Mouse (Mus musculus) neural tube, embryonic 15.5 days (tissue): ENCODE measurements around the gene Nepro. TPM values are rescaled to one million over a fixed set of nuclear protein-coding genes. Genes with fewer than 3 reads are reported as not detected.

Source experiments
- ATAC-seq: fragments of 200-750 bp; cut with Nextera tagmentation; 2 replicates; pipeline ENCODE4 v1.8.0; 2017; ENCODE audit warnings: mild to moderate bottlenecking, moderate TSS enrichment, moderate library complexity; ENCODE audit not compliant: low FRiP score
- H3K27ac ChIP-seq: fragments of 300-500 bp; sonication (generic); replicated peaks from 2 replicates; pipeline ENCODE4 v1.5.1; 2015; ENCODE audit warnings: mild to moderate bottlenecking, inconsistent platforms
- H3K27me3 ChIP-seq: fragments of 300-500 bp; sonication (generic); replicated peaks from 2 replicates; pipeline ENCODE4 v1.6.1; 2015; ENCODE audit warnings: inconsistent platforms
- H3K36me3 ChIP-seq: fragments of 300-500 bp; sonication (generic); 2 replicates; pipeline ENCODE4 v1.6.1; 2015; ENCODE audit warnings: inconsistent platforms
- H3K4me1 ChIP-seq: fragments of 300-500 bp; sonication (generic); 2 replicates; pipeline ENCODE4 v1.6.1; 2015; ENCODE audit warnings: inconsistent platforms
- H3K4me2 ChIP-seq: fragments of 300-500 bp; sonication (generic); 2 replicates; pipeline ENCODE4 v1.6.1; 2015; ENCODE audit warnings: inconsistent platforms, mild to moderate bottlenecking, moderate library complexity
- H3K4me3 ChIP-seq: fragments of 300-500 bp; sonication (generic); replicated peaks from 2 replicates; pipeline ENCODE4 v1.5.1; 2015; ENCODE audit warnings: mild to moderate bottlenecking, inconsistent platforms
- H3K9ac ChIP-seq: fragments of 300-500 bp; sonication (generic); replicated peaks from 2 replicates; pipeline ENCODE4 v1.6.1; 2015; ENCODE audit warnings: mild to moderate bottlenecking, inconsistent platforms
- H3K9me3 ChIP-seq: fragments of 300-500 bp; sonication (generic); replicated peaks from 2 replicates; pipeline ENCODE4 v1.6.1; 2016; ENCODE audit warnings: inconsistent platforms
- WGBS: fragments of 180-500 bp; shearing (Covaris S2); methylation state at CpG from one replicate; pipeline ENCODE4 v1.1.7; 2015; ENCODE audit warnings: mixed read lengths; 5-methylcytosine and 5-hydroxymethylcytosine counted together
- polyA plus RNA-seq: library from polyadenylated mRNA; unstranded; fragments of >200 nt; fragmentation: Nextera tagmentation; extraction: Ambion mirVana; gene quantifications from 2 replicates; pipeline ENCODE4 v1.2.1, GENCODE M21; 2015

Gene Nepro
- polyA plus RNA-seq, 1 experiment from 2014 or later: 3.4 TPM

DNA sequence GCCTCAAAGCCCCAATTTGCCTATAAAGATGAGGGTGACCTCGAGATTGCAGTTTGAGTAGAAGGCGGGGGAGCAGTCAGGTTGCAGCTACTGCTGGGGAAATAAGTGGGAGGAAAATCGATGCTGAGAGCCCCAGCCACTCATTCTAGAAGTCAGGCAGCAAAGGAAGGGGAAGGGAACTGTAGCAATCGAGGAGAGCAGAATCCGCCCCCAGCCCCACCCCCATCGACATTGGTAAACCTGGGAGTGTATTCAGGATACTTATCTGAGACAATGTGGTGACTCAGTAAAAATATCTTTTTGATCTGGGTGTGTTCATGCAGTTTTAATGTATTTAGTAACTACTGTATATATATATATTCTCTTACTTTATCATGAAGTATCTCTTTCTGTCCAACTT lies 48.5 kb downstream of the Nepro start:
- no peak overlapping the region for H3K27ac ChIP-seq
- no peaks in the 10 kb centered on the region for H3K9me3 ChIP-seq
- 79% methylated on average over 6 of the region's 6 CpGs for WGBS
- no peak overlapping the region for H3K4me3 ChIP-seq
- H3K4me1 ChIP-seq: no peaks in the 10 kb centered on the region
- H3K9ac ChIP-seq: no peak overlapping the region
- no peak overlapping the region for H3K4me2 ChIP-seq
- H3K27me3 ChIP-seq: no peaks in the 10 kb centered on the region
- ATAC-seq: no peak
- no peaks in the 10 kb centered on the region for H3K36me3 ChIP-seq

DNA sequence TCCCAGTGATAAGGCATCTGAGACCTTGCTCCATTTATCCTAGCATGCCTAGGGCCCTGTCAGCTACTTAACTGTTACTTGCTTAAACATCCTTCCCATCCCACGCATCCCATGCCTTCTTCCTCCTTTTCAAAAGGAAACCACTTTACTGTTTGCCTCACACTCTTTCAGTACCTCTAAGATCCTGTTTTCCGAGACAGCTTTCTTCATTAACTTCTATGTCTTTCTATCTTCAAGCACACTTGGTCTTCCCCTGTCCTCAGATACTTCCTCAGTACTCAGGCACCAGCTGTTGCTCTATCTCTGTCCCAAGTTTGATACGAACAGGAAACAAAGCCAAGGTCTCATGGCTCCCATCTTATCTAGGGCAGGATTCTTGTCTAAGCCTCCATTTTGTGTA lies 49.6 kb downstream of the Nepro start:
- Histone ChIP-seq H3K27ac (no peak overlapping the region), H3K27me3 (no peaks in the 10 kb centered on the region), H3K4me1 (no peaks in the 10 kb centered on the region), H3K36me3 (no peaks in the 10 kb centered on the region), H3K4me3 (no peak overlapping the region), H3K9ac (no peak overlapping the region), H3K9me3 (no peaks in the 10 kb centered on the region), H3K4me2 (no peak overlapping the region)
- ATAC-seq: no peak
- WGBS: 91% methylated on average over 3 of the region's 3 CpGs

DNA sequence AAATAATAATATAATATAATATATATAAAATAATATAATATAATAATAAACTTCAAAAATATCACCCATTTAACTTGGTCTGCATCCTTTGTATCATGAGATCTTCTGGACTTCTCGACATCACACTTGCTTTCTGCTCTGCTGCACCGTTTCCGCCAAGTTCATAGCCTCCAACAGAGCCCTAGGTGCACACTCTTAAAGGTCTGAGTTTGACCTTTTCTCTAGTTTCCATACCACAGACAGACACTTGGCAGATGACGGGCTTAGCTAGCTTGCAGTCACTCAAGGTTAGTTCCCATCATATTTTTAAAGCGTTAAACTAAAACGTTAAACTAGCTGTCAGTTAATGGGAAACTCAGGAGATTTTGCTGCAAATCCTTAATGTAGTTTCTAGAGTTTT lies 50.1 kb downstream of the Nepro start:
- H3K36me3 ChIP-seq: no peaks in the 10 kb centered on the region
- H3K9ac ChIP-seq: no peak overlapping the region
- H3K27ac ChIP-seq: no peak overlapping the region
- H3K4me2 ChIP-seq: no peak overlapping the region
- WGBS: 92% methylated on average over 6 of the region's 6 CpGs
- ATAC-seq: no peak
- no peak overlapping the region for H3K4me3 ChIP-seq
- H3K9me3 ChIP-seq: no peaks in the 10 kb centered on the region
- H3K4me1 ChIP-seq: no peaks in the 10 kb centered on the region
- no peaks in the 10 kb centered on the region for H3K27me3 ChIP-seq

DNA sequence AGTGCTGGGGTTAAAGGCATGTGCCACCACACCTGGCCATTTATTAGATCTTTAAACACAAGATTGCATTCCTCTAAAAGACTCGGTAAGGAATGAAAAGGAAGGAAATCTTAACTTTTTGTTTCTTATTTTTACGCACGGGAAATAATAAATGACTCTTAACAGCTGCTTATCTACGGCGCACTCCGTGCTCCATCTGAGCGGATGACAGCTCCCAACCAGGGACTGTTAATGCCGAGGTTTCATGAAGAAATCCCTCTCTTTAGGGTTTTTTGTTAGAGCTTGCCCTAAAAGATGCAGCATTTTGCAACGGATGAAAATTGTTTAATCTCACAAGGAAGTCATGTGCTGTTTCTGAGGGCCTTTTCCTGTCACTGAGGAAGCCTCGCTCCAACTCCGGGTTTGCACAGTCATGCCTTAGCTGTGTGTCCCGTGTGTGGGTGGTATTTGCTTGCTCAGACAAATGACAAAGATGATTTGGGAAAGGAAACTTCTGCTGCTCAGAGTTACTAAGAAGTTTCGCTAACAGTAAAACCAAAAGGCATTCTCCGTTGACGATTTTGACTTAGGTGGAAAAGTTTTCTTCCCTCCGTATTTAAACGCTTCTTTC lies 54.5 kb downstream of the Nepro start:
- no peaks in the 10 kb centered on the region for H3K27me3 ChIP-seq
- H3K4me3 ChIP-seq: no peak overlapping the region
- H3K36me3 ChIP-seq: no peaks in the 10 kb centered on the region
- no peak overlapping the region for H3K9ac ChIP-seq
- no peaks in the 10 kb centered on the region for H3K9me3 ChIP-seq
- no peak overlapping the region for H3K4me2 ChIP-seq
- no peaks in the 10 kb centered on the region for H3K4me1 ChIP-seq
- WGBS: 81% methylated on average over 17 of the region's 17 CpGs
- no peak overlapping the region for H3K27ac ChIP-seq
- no peak for ATAC-seq

GRCm38 (mm10) chr16:44779494-44779893 lies 55.4 kb downstream of the Nepro start:
- Histone ChIP-seq H3K9me3 (no peaks in the 10 kb centered on the region), H3K36me3 (no peaks in the 10 kb centered on the region), H3K9ac (no peak overlapping the region), H3K27ac (no peak overlapping the region), H3K4me3 (no peak overlapping the region), H3K4me1 (no peaks in the 10 kb centered on the region), H3K4me2 (no peak overlapping the region), H3K27me3 (no peaks in the 10 kb centered on the region)
- WGBS: 93% methylated on average over 5 of the region's 5 CpGs
- ATAC-seq: no peak

GRCm38 (mm10) chr16:44780751-44781150 lies 56.6 kb downstream of the Nepro start:
- Histone ChIP-seq H3K4me1 (no peaks in the 10 kb centered on the region), H3K27ac (no peak overlapping the region), H3K27me3 (no peaks in the 10 kb centered on the region), H3K9ac (no peak overlapping the region), H3K9me3 (no peaks in the 10 kb centered on the region), H3K4me3 (no peak overlapping the region), H3K4me2 (no peak overlapping the region), H3K36me3 (no peaks in the 10 kb centered on the region)
- no peak for ATAC-seq
- WGBS: 67% methylated on average over 4 of the region's 4 CpGs

Other genes starting within 250 kb of the Nepro start
- 6.9 and 8.1 TPM in 2 replicates for gene Boc, start 165.4 kb upstream of the Nepro start, polyA plus RNA-seq
- gene Gtpbp8, start 22.1 kb downstream of the Nepro start, polyA plus RNA-seq: 35.3 and 36.1 TPM in 2 replicates
- 0.59 and 0.66 TPM in 2 replicates for gene Cd200r1, start 41.4 kb downstream of the Nepro start, polyA plus RNA-seq
- gene Cd200r4, start 87.4 kb downstream of the Nepro start, polyA plus RNA-seq: 0.24 TPM in 1 of 2 replicates, not detected in the other
- gene Cd200r2, start 142.8 kb downstream of the Nepro start, polyA plus RNA-seq: not detected in 2 replicates
- 0.17 TPM in 2 replicates for gene Cd200r3, start 219.4 kb downstream of the Nepro start, polyA plus RNA-seq